Mouse (Mus musculus) spleen, postnatal 10 days (tissue): ENCODE measurements at regions not wholly inside any gene's neighbourhood (a gene's known extent, or its start where the extent isn't known, plus 50 kb on each side); places are given as distances from the start of the nearest gene placed in this dataset.

ENCODE experiments used
- DNase-seq, 2 experiments: peaks; one replicate each; pipeline ENCODE4 v3.0.0; 2021 to 2022; ENCODE audit warnings: low spot score in 2 of 2

GRCm38 (mm10) chr4:131488246-131488645 lies 349.8 kb downstream of the Ptpru start:
- DNase-seq, result no peak

GRCm38 (mm10) chr4:131489056-131489455 lies 349.0 kb downstream of the Ptpru start:
- DNase-seq, result no peak

- no peak for DNase-seq
These were observed 346.1 kb downstream of the Ptpru start for GRCm38 (mm10) chr4:131491960-131492359.

GRCm38 (mm10) chr4:131493726-131494125 lies 344.4 kb downstream of the Ptpru start:
- DNase-seq, result no peak

- DNase-seq, result no peak
These were observed 341.2 kb downstream of the Ptpru start for GRCm38 (mm10) chr4:131496900-131497299.

GRCm38 (mm10) chr4:131500928-131501650 lies 337.0 kb downstream of the Ptpru start:
- no peak for DNase-seq

- no peak for DNase-seq
These were observed 329.9 kb downstream of the Ptpru start for GRCm38 (mm10) chr4:131508154-131508553.

GRCm38 (mm10) chr4:131511586-131511985 lies 326.5 kb downstream of the Ptpru start:
- no peak for DNase-seq

GRCm38 (mm10) chr4:131512768-131513167 lies 325.3 kb downstream of the Ptpru start:
- no peak for DNase-seq

- no peak for DNase-seq
These were observed 317.3 kb downstream of the Ptpru start for GRCm38 (mm10) chr4:131520636-131521306.

- DNase-seq, result no peak
These were observed 316.8 kb downstream of the Ptpru start for GRCm38 (mm10) chr4:131521307-131521651.

- DNase-seq, result no peak
These were observed 312.9 kb downstream of the Ptpru start for GRCm38 (mm10) chr4:131525236-131525635.

- no peak for DNase-seq
These were observed 307.6 kb downstream of the Ptpru start for GRCm38 (mm10) chr4:131530491-131530890.

- DNase-seq, result no peak
These were observed 307.1 kb downstream of the Ptpru start for GRCm38 (mm10) chr4:131531003-131531402.

- DNase-seq, result no peak
These were observed 303.3 kb downstream of the Ptpru start for GRCm38 (mm10) chr4:131534831-131535230.

- DNase-seq, result no peak
These were observed 299.9 kb downstream of the Ptpru start for GRCm38 (mm10) chr4:131538237-131538636.

- no peak for DNase-seq
These were observed 291.5 kb downstream of the Ptpru start for GRCm38 (mm10) chr4:131546422-131547200.

- DNase-seq, result no peak
These were observed 288.5 kb downstream of the Ptpru start for GRCm38 (mm10) chr4:131549581-131549980.

GRCm38 (mm10) chr4:131558513-131558912 lies 279.6 kb downstream of the Ptpru start:
- DNase-seq, result no peak

GRCm38 (mm10) chr4:131563851-131564250 lies 274.2 kb downstream of the Ptpru start:
- no peak for DNase-seq

GRCm38 (mm10) chr4:131565203-131565602 lies 272.9 kb downstream of the Ptpru start:
- no peak for DNase-seq

GRCm38 (mm10) chr4:131567241-131567640 lies 270.8 kb downstream of the Ptpru start:
- DNase-seq, result no peak

- no peak for DNase-seq
These were observed 268.9 kb downstream of the Ptpru start for GRCm38 (mm10) chr4:131569156-131569555.
